Mouse (Mus musculus): Measurements from ENCODE around the gene Arf3. TPM values are rescaled to one million over a fixed set of nuclear protein-coding genes. Genes with fewer than 3 reads are reported as not detected.

The Arf3 gene
- total and polyA plus RNA-seq, 3 experiments, result 37.4 to 239 (median 140) TPM

- Histone ChIP-seq H3K79me2 (ENCODE audit: control insufficient read depth, insufficient read depth, low read length, poor library complexity) (peaks cover 13% of the 10 kb centered on the region), H3K9ac (ENCODE audit: control insufficient read depth, low read depth, low read length, poor library complexity, severe bottlenecking) (no peak overlapping the region), H3K4me3 (ENCODE audit: control insufficient read depth in 1 of 2, insufficient read depth in 1 of 2, low read depth in 2 of 2, low read length in 2 of 2) (no peak overlapping the region), H3K27me3 (ENCODE audit: control insufficient read depth in 1 of 2, insufficient read depth in 2 of 2, low read length in 2 of 2) (no peaks in the 10 kb centered on the region), H3K36me3 (ENCODE audit: control insufficient read depth in 1 of 2, insufficient read depth in 2 of 2, low read length in 2 of 2) (peaks cover 0 to 14% of the 10 kb centered on the region in 2 experiments; a peak in 3 of 4 replicates), H3K27ac (ENCODE audit: control insufficient read depth, low read depth, low read length) (no peak overlapping the region), H3K4me1 (ENCODE audit: control insufficient read depth in 1 of 2, insufficient read depth in 2 of 2, low read length in 2 of 2) (peaks cover 2 to 17% of the 10 kb centered on the region in 2 experiments), H3K9me3 (replicated peaks; ENCODE audit: insufficient read depth, low read length) (no peaks in the 10 kb centered on the region)
- TF ChIP-seq RCOR1 (IDR thresholded peaks at IDR 0.05; ENCODE audit: low read depth, low read length), result 0 out of 2 replicates have a peak, but pooled peaks have one; percentile 33
- peak; percentile 58 for TF ChIP-seq ETS1 (IDR thresholded peaks at IDR 0.05; ENCODE audit: low read depth, low read length)
- no peak for TF ChIP-seq ZKSCAN1 (IDR thresholded peaks at IDR 0.05; ENCODE audit: low read depth, low read length)
- TF ChIP-seq POLR2AphosphoS5 (IDR thresholded peaks at IDR 0.05; ENCODE audit: borderline replicate concordance, low read depth, low read length), result no peak
- TF ChIP-seq ELF1 (IDR thresholded peaks at IDR 0.05; ENCODE audit: low read depth, low read length), result no peak
- DNase-seq (ENCODE audit: low read depth, low spot score), result no peak
These were observed 8.9 kb downstream of the Arf3 start for GRCm38 (mm10) chr15:98754125-98754524.

- Histone ChIP-seq H3K9me3 (replicated peaks; ENCODE audit: insufficient read depth, low read length) (no peaks in the 10 kb centered on the region), H3K36me3 (ENCODE audit: control insufficient read depth in 1 of 2, insufficient read depth in 2 of 2, low read length in 2 of 2) (peaks cover 0 to 14% of the 10 kb centered on the region in 2 experiments; a peak in 3 of 4 replicates), H3K79me2 (ENCODE audit: control insufficient read depth, insufficient read depth, low read length, poor library complexity) (peaks cover 16% of the 10 kb centered on the region), H3K4me3 (ENCODE audit: control insufficient read depth in 1 of 2, insufficient read depth in 1 of 2, low read depth in 2 of 2, low read length in 2 of 2) (no peak overlapping the region), H3K27ac (ENCODE audit: control insufficient read depth, low read depth, low read length) (peak overlapping the region; percentile 40; the same call in 1 of the 2 replicates), H3K27me3 (ENCODE audit: control insufficient read depth in 1 of 2, insufficient read depth in 2 of 2, low read length in 2 of 2) (no peaks in the 10 kb centered on the region), H3K4me1 (ENCODE audit: control insufficient read depth in 1 of 2, insufficient read depth in 2 of 2, low read length in 2 of 2) (peaks cover 2 to 17% of the 10 kb centered on the region in 2 experiments), H3K9ac (ENCODE audit: control insufficient read depth, low read depth, low read length, poor library complexity, severe bottlenecking) (no peak overlapping the region)
- TF ChIP-seq GATA1 (IDR thresholded peaks at IDR 0.05; ENCODE audit: low read depth, low read length) (peak; percentile 76), HCFC1 (IDR thresholded peaks at IDR 0.05; ENCODE audit: low read depth, low read length) (no peak), EP300 (IDR thresholded peaks at IDR 0.05; ENCODE audit: low read depth in 1 of 2, low read length in 2 of 2) (peak; percentile 61 to 74), TCF12 (IDR thresholded peaks at IDR 0.05; ENCODE audit: low read depth, low read length) (peak; percentile 58), ETS1 (IDR thresholded peaks at IDR 0.05; ENCODE audit: low read depth, low read length) (peak; percentile 46; the same call in 1 of the 2 replicates), RCOR1 (IDR thresholded peaks at IDR 0.05; ENCODE audit: low read depth, low read length) (peak; percentile 88), CHD1 (IDR thresholded peaks at IDR 0.05; ENCODE audit: low read depth, low read length) (no peak)
- DNase-seq (ENCODE audit: low read depth, low spot score), result peak; percentile 63
These were observed 10.0 kb downstream of the Arf3 start for GRCm38 (mm10) chr15:98753021-98753423.

GRCm38 (mm10) chr15:98749093-98749492 lies 13.9 kb downstream of the Arf3 start:
- Histone ChIP-seq H3K4me1 (ENCODE audit: control insufficient read depth in 1 of 2, insufficient read depth in 2 of 2, low read length in 2 of 2) (peaks cover 2 to 14% of the 10 kb centered on the region in 2 experiments), H3K79me2 (ENCODE audit: control insufficient read depth, insufficient read depth, low read length, poor library complexity) (peaks cover 13% of the 10 kb centered on the region), H3K27me3 (ENCODE audit: control insufficient read depth in 1 of 2, insufficient read depth in 2 of 2, low read length in 2 of 2) (no peaks in the 10 kb centered on the region), H3K9me3 (replicated peaks; ENCODE audit: insufficient read depth, low read length) (no peaks in the 10 kb centered on the region), H3K27ac (ENCODE audit: control insufficient read depth, low read depth, low read length) (no peak overlapping the region), H3K9ac (ENCODE audit: control insufficient read depth, low read depth, low read length, poor library complexity, severe bottlenecking) (no peak overlapping the region), H3K36me3 (ENCODE audit: control insufficient read depth in 1 of 2, insufficient read depth in 2 of 2, low read length in 2 of 2) (peaks cover 4 to 14% of the 10 kb centered on the region in 2 experiments; a peak in 3 of 4 replicates), H3K4me3 (ENCODE audit: control insufficient read depth in 1 of 2, insufficient read depth in 1 of 2, low read depth in 2 of 2, low read length in 2 of 2) (no peak overlapping the region)
- DNase-seq (ENCODE audit: low read depth, low spot score), result no peak
- TF ChIP-seq ZNF384 (IDR thresholded peaks at IDR 0.05; ENCODE audit: low read depth, low read length) (no peak), MAZ (IDR thresholded peaks at IDR 0.05; ENCODE audit: low read depth, low read length) (no peak), ETS1 (IDR thresholded peaks at IDR 0.05; ENCODE audit: low read depth, low read length) (no peak), ZMIZ1 (IDR thresholded peaks at IDR 0.05; ENCODE audit: low read depth, low read length) (no peak), MAX (IDR thresholded peaks at IDR 0.05; ENCODE audit: low read length) (no peak)

Measured in MEL (cell line).